Mouse (Mus musculus) adrenal gland, postnatal 0 days (tissue): Measurements from ENCODE around the gene Prkca. TPM values are rescaled to one million over a fixed set of nuclear protein-coding genes. Genes with fewer than 3 reads are reported as not detected.

Experiments
- microRNA-seq: library from miRNA; unstranded; fragments of <30 nt; microRNA quantifications from one replicate; pipeline ENCODE4, GENCODE M21; 2016; ENCODE audit warnings: borderline replicate concordance; ENCODE audit not compliant: insufficient number of aligned reads
- polyA plus RNA-seq: library from polyadenylated mRNA; unstranded; fragments of >200 nt; fragmentation: Nextera tagmentation; extraction: Ambion mirVana; gene quantifications from 2 replicates; pipeline ENCODE4 v1.2.1, GENCODE M21; 2015

Gene Prkca
- polyA plus RNA-seq = 4.2 and 4.6 TPM in 2 replicates

DNA sequence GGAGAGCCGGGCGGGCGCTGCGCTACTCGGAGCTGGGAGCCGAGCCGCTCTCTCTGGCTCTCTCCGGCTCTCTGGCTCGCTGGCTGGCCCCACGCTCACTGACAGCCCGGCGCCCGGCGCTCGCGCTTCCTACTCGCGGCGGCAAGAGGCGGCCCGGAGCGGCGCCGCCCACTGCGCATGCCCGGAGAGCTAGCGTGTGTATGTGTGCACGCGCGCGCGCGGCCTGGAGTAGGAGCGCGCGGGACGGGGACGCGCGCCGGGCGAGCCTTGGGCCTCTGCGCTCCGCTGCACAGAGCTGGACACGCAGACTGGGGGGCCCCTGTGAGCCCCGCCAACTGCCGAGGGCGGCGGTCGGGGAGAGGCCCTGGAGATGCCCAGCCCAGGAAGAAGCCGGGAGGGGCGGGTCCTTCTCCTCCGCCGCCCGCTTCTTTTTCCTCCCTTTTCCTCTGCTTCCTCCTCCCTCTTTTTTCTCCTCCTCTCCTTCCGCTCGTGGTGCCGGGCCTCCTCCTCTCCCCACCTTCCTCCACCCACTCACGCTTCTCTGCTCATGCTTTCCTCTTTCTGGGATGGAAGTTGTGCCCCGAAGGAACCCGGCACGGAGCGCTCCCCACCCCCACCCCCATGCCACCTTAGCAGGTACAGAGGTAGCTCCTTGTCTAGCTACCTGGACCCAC, at the start of gene Prkca:
Prkca (minus strand) TSS at position 140 of the 674 bp plus-strand sequence.

DNA sequence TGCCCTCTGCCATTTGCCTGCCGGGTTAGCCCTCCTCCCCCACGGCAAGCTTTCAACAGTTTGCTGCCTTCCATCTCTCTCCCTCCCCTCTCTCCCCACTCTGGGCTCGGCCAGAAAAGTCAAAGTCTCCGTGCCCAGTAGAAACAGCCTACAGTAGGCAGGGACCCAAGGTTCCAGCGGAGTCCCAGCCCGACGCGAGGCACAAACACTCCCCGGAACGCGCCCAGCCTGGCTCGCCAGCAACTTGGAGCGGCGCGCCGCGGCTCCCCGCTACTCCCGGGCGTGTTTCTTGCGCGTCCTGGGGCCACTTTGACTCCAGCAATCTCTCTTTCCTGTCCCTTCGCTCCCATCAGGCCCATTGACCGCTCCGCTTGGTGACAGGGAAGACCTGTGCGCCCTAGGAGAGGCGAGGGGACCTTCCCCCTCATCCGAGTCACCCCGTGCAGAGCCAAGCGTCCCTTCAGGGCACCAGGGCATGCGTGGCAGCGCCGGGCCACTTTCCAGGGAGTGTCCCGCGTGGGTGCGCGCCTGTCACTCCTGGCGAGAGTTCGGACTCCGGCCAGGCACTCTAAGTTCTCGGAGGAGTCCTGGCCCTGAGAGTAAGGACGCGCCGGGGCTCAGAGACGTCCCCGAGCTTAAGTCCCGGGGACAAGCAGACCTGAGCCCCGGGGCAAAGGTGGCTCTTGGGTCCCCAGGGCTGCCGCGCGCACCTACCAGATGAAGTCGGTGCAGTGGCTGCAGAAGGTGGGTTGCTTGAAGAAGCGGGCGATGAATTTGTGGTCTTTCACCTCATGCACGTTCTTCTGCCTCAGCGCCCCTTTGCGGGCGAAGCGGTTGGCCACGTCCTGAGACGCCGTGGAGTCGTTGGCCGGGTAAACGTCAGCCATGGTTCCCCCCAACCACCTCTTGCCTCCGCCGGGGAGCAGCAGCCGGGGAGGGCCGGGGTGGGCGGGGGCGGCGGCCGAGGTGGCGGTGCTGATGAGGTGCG, 653 bp downstream of the Prkca start, which contains the start of gene Apoh:
Apoh (plus strand) TSS at position 574 of the 988 bp plus-strand sequence.

GRCm38 (mm10) chr11:107914634-107915226, 429.0 kb downstream of the Prkca start, which contains the start of gene Cacng5:
Gene Cacng5 (minus strand): TSS chr11:107915055.

Small RNA genes within 50 kb of the gene (microRNA-seq; reads per million reads assigned to microRNA genes)
- gene Mir7223 = not detected

Other genes with a start within 250 kb of the Prkca start
- gene Apoh, start 574 bp downstream of the Prkca start, polyA plus RNA-seq = 67.4 and 97.3 TPM in 2 replicates
- gene Cep112, start 81.3 kb upstream of the Prkca start, polyA plus RNA-seq = 9.4 and 10.9 TPM in 2 replicates